Mouse (Mus musculus) myocyte (in vitro differentiated cells): Measurements from ENCODE around the gene Snx10.

Experiments
- CEBPB ChIP-seq: IDR thresholded peaks from 2 replicates; pipeline ENCODE4 v1.6.1; 2011; ENCODE audit warnings: mild to moderate bottlenecking, moderate library complexity; ENCODE audit not compliant: poor library complexity, insufficient read depth, severe bottlenecking
- E2F4 ChIP-seq: IDR thresholded peaks from one replicate; pipeline ENCODE4 v1.6.1; 2011; ENCODE audit warnings: mild to moderate bottlenecking, control low read depth, moderate library complexity; ENCODE audit not compliant: insufficient read depth
- MAX ChIP-seq: IDR thresholded peaks from one replicate; pipeline ENCODE4 v1.6.1; 2011; ENCODE audit warnings: low read depth, mild to moderate bottlenecking, control low read depth
- MYOD1 ChIP-seq, 3 experiments: IDR thresholded peaks; one replicate each; pipeline ENCODE4 v1.6.1; 2011; ENCODE audit warnings: control low read depth in 2 of 3, low read depth in 2 of 3, mild to moderate bottlenecking in 2 of 3, moderate library complexity in 1 of 3; ENCODE audit not compliant: insufficient read length in 2 of 3, control insufficient read depth in 1 of 3
- MYOG ChIP-seq, 3 experiments: IDR thresholded peaks; one replicate each; pipeline ENCODE4 v1.6.1; 2011; ENCODE audit warnings: control low read depth in 2 of 3, low read depth in 2 of 3, mild to moderate bottlenecking in 2 of 3; ENCODE audit not compliant: insufficient read length in 2 of 3, control insufficient read depth in 1 of 3, insufficient read depth in 1 of 3
- POLR2A ChIP-seq: IDR thresholded peaks from one replicate; pipeline ENCODE4 v1.6.1; 2011; ENCODE audit warnings: low read depth, mild to moderate bottlenecking, control low read depth, moderate library complexity; ENCODE audit not compliant: insufficient read length
- POLR2AphosphoS2 ChIP-seq: IDR thresholded peaks from one replicate; pipeline ENCODE4 v1.6.1; 2011; ENCODE audit warnings: low read depth, control low read depth; ENCODE audit not compliant: insufficient read length
- SRF ChIP-seq: IDR thresholded peaks from one replicate; pipeline ENCODE4 v1.6.1; 2011; ENCODE audit warnings: low read depth; ENCODE audit not compliant: control insufficient read depth, insufficient read length
- TCF12 ChIP-seq: IDR thresholded peaks from one replicate; pipeline ENCODE4 v1.6.1; 2011; ENCODE audit warnings: mild to moderate bottlenecking, control low read depth; ENCODE audit not compliant: poor library complexity, insufficient read depth, severe bottlenecking
- USF1 ChIP-seq: IDR thresholded peaks from one replicate; pipeline ENCODE4 v1.6.1; 2011; ENCODE audit warnings: low read depth, mild to moderate bottlenecking, control low read depth, moderate library complexity

DNA sequence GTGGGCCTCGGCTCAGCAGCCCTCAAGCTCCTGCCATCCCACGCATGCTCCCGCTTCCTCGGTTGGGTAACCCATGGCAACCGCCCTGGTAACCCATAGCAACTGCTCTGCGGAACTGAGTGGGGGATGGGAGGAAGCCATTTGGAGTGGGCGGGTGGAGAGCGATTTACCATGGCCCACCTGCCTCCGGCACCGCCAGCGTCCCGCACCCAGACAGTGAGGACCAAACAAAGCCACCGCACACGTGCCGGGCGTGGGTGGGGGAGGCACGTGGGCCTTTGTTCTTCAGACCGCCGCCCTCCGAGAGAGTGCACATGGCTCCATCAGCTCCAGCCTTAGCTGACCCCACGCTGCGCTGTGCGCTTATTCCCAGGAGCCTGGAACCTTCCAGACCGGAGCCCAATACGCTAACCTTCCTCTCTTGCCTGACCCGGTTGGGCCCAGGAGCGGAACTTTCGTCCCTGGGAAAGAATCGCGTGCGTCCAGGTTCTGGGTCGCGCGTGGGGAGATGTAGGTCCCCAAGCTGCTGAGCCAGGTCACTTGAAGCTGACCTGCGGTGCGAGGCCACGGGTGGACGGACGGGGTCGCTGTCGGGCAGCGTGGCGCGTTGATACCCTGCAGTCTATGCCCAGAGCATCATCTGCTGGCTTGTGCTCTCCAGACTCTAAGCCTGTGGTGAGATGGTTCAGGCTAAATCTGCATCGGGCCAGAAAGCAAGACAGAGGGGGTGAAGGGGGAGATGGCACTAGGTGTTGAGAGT is 68.8 kb downstream of the Snx10 start:
- TF ChIP-seq POLR2A: no peak
- TF ChIP-seq MYOD1 (IDR thresholded peaks at IDR 0.05; ENCODE audit: control insufficient read depth in 1 of 3, insufficient read length in 2 of 3, low read depth in 2 of 3): no peak
- TF ChIP-seq E2F4: no peak
- TF ChIP-seq MYOG (IDR thresholded peaks at IDR 0.05; ENCODE audit: control insufficient read depth in 1 of 3, insufficient read depth in 1 of 3, insufficient read length in 2 of 3, low read depth in 2 of 3): no peak
- no peak for TF ChIP-seq TCF12
- TF ChIP-seq POLR2AphosphoS2: no peak
- no peak for TF ChIP-seq MAX
- no peak for TF ChIP-seq CEBPB
- no peak for TF ChIP-seq USF1
- no peak for TF ChIP-seq SRF
